Mouse (Mus musculus) E14TG2a.4 (cell line): Measurements from ENCODE around the gene Syt7.

ENCODE experiments used
- CTCF ChIP-seq: conservative IDR thresholded peaks from 2 replicates; pipeline ENCODE4 v1.5.1; 2014; ENCODE audit warnings: low read length
- NANOG ChIP-seq: IDR thresholded peaks from 2 replicates; pipeline ENCODE4 v1.6.1; 2014; ENCODE audit warnings: borderline replicate concordance, low read length, mixed read lengths

GRCm38 (mm10) chr19:10343866-10344265, 45.0 kb upstream of the Syt7 start:
- no peak for TF ChIP-seq CTCF
- no peak for TF ChIP-seq NANOG
